Mouse (Mus musculus): ENCODE measurements around the gene Obsl1.
A peak's percentile ranks its signal among the peaks of the same experiment; 100 is the strongest.

Gene Obsl1

DNA sequence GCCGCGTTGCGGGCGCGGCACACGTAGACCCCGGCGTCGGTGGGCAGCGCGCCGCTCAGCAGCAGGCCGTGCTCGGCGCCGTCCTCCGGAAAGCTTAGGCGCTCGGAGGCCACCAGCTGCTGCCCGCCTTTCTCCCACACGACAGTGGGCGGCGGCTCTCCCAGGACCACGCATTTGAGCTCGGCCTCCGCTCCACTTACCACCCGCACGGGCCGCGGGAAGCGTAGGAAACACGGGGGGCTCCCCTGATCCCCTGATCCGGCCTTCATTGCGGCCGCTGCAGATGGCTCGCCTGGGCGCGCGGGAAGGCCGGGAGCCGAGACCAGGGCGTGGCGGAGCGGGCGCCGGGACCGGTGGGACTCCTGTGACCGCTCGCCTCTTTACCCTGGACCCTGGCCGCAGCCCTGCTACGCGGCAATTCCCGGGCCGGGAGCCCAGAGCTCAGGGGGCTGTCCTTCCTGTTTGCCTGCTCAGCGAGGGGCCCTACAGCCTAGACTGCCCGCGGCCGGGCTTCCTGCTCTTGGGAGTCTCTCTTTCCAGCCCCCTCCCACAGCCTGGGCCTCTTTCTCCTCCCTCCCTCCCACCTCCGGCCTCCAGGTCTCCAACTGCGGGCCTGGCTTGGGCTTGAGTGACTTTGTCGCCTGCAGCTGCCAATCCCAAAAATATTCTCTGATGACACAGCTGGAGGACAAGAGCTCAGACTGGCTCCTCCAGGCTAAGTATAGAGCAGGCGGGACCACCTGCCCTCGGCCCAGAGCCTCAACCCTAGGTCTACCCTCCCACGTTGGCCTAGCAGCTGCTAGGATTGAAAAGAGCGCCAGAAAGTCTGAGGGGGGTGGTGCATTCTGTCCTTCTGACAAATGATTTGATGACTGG, at the start of gene Obsl1:
TSS of gene Obsl1 (minus strand) at position 497 of the 876 bp plus-strand sequence.
- peak; percentile 88 for DNase-seq

DNA sequence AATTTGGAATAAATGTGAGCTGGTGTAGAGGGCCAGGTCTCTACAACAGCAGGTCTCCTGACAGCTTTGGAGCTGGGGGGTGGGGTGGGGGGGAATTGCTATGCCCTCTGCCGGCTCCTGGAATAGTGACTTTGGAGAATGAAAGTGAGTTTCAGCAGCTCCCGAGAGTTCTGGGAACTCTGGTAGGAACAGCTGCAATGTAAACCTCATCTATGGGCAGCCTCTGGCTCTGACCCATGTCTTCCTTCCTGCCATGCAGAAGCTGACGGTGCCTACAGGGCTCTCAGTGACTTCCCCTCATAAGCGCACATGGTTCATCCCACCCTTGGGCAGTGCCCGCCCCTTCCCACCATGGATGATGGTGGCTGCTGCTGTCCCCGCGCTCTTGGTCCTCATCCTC, 49.4 kb upstream of the Obsl1 start:
- DNase-seq: no peak

DNA sequence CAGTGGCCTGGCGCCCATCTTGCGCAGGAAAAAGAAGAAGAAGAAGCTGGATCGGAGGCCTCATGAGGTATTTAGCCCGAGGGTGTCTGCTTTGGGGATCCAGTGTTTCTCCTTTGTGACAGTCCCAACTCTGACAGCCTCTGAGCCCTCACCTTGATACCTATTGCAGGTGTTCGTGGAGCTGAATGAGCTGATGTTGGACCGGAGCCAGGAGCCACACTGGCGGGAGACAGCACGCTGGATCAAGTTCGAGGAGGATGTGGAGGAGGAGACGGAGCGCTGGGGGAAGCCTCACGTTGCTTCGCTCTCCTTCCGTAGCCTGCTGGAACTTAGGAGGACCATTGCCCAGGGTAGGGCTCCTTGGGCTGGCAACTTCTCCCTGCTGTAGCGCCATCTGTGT, 44.3 kb upstream of the Obsl1 start:
- DNase-seq: no peak

DNA sequence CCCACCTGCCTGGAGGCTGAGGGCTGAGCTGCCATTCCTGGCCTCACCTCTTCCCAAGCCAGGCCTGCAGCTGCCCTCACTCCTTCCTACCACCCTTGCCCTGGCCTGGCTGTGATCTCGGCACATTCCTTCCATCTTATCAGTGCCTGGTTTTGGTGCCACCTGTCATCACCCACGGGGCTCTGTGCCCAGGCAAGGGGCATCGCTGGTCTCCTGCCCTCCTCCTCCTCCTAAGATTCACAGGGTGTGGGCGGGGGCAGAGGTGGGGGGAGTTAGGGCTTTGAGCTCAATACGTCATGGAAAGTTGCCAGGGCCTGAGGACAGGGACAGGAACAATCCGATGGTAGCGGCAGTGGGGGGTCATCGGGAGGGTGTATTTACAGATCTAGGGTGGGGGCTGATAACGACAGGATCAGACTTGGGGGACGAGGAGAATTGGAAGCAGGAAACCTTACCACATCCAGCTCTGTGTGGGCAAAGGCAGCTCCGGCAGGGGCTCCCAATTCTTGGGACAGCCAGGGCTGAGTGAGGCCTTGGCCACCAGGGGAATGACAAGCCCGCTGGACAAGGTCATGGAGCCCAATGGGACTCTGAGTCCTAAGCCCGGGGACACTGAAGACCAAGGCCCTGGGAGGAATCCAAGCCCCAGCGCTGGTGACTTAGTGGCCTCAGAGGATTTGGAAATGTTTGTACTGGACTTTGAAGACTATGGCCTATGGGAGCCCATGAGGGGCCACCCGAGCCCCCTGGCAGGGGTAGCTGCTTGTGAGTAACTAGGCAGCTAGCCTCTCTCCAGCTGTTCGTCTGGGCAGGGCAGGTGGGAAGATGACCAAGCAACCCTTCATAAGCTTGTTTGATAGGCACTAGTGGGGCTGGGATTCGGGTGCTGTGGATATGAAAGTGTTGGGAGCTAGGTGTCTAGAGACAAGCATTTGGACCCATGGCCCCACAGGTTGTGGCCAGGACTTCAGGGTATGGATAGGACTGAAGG, 43.3 kb upstream of the Obsl1 start:
- DNase-seq: no peak

DNA sequence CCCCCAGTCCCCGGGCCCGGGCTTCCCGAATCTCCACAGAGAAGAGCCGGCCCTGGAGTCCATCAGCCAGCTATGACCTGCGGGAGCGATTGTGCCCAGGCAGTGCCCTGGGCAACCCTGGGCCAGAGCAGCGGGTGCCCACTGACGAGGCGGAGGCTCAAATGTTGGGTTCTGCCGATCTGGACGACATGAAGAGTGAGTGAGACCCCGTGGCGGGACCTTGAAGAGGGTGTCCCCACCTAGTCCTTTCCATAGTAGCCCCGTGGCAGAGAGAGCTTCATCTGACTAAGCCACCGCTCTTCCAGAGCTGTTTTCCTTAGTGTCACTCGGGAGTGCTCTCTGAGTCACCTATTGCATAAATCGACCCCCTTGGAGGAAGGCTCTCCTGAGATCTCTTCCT, 42.6 kb upstream of the Obsl1 start:
- DNase-seq: no peak

DNA sequence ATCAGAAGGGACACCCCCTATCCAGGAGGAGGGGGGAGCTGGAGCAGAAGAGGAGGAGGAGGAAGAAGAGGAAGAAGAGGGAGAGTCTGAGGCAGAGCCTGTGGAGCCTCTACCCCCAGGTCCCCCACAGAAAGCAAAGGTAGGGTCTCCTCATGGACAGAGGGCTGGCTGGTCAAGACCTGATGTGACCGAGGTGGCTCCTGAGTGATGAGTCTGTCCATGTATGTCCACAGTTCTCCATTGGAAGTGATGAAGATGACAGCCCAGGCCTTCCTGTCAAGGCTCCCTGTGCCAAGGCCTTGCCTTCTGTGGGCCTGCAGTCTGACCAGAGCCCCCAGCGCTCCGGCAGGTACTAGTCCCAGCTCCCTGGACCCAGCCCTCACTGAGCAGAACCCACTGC, 41.8 kb upstream of the Obsl1 start:
- no peak for DNase-seq

DNA sequence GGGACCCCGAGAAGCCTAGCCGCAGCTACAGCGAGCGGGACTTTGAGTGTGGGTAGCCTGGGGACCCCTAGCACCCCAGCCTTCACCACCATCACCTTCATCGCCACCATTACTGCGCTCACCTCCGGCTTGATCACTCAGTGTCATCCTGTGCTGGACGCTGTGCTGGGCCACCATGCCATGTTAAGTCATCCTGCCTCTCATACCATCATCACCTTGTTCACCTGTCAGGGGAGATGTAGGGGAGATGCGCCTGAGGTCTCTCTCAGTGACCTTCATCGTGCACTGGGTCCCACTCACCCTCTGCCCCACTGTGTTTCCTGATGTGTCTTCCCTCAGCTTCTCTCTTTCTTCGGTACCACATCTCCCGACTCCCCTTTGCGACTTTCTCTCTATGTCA, 41.1 kb upstream of the Obsl1 start:
- DNase-seq: no peak

DNA sequence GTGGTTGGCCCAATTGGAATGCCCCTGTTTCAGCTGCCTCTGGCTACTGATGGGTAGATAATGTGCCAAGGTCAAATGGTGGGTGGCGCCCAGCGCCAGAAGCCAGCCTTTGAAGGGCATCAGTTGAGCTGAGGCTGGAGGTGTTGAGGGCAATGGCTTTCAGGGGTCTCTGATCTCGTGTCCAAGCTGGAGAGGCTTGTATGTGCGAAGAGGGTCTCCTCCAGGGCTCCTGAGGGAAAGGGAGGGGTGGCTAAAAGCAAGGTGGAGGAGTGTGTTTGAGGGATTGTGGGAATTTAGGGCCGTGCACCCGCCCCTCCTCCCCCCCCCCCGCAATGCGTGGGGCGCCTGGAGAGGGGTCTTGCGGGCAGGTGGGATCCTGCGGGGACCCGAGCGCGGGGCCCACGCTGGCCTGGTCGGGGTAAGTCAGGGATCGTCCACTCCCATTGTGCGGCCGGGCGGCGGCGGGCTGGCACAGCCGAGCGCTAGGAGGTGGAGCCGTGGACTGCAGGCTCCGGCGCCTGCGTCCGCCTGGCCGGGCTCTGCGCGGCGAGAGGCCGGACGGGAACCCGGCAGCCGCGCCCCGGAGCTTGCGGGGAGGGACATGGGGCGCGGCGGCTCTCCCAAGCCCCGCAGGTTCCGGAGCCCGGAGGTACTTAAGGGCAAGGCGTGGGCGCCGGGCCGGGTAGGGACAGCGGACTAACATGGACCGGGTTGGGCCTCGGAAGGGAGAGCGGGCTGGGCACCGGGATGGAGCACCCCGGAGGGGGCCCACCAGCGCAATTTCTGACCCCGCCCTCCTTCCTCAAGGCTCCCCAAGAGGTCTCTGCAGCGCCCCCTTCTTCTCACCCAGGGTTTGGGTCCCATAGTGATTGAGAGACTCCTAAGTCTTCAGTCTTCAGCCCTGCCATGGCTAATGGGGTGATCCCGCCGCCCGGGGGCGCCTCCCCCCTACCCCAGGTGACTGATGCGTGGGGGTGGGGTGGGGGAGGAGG, 40.0 kb upstream of the Obsl1 start, which contains the start of gene Slc4a3:
TSS of gene Slc4a3 (plus strand) at position 302 of the 992 bp plus-strand sequence.
- DNase-seq: peak; percentile 77

DNA sequence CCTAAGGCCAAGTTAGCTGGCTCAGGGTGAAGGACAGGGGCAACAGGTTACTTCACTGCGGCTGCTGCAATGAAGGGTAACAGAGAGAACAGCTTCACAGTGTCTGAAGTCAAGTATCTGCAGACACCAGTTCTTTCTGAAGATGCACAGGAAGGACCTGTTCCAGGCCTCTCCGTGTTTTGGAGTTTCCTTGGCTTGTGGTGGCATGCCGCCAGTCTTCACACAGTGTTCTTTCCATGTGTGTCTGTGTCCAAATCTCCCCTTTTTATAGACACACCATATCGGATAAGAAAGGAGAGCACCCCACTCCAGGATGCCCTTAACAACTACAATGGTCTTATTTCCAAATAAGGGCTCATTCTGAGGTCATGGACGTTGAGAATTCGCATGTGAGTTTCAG, 38.1 kb upstream of the Obsl1 start:
- no peak for DNase-seq

DNA sequence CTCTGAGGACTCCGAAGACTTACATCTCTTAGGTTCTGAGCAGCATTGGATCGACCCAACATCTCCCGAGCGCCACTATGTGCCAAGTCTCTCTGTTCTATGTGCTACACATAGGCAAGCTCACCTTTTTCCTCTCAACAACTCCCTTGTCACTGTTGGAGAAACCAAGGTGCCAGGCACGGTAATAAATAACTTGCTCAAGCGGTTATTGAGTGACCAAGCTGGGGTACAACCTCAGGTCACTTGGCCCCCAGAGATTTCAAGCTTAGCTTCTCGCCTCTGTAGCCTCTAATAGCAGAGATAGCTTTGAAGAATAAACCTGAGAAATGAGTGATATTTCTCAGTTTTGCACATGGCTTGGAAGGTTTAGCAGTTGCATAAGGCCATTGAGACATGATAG, 35.2 kb upstream of the Obsl1 start:
- DNase-seq: no peak

DNA sequence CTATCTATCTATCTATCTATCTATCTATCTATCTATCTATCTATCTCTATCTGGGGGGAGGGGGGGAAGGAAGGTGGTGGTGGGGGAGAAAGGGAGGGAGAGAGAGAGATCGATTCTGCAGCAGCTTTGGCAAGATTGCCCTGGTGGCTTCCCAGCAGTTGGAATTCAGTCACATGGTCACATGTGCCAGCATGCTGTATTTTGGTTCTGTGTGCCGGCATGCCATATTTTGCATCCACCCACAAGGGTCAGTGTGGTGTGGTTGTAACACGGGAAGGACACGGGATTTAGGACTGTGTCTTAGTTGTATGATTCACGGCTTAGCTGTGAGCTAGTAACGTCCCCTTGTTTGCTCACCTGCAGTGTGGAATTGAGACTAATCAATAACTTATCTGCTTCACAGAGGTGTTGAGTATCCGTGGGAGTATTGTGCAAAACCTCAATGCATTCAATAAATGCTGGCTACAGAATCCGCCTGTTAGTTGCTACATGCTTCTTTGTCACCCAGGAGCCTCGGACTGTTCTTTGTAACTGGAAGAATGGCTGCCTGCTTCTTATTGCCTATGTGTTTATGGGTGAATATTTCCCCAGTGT, 32.4 kb upstream of the Obsl1 start:
- DNase-seq: no peak

DNA sequence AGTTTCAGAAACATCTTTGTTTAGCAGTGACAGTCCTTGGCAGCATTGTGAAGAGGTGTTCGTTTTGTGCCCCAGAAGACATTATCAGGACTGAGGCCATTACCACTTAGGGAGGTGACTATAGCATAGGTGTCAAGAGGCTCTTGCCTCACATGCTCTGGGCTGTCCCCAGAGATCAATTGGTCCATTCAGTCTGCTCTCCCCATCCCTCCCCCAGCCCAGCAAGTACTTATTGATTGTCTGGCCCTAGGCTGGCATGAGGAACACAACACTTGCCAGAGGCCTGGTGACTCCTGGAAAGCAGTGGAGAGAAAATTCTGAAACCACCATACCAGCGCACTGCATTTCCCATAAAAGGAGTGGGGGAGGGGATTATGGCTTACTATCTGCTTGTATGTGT, 31.3 kb upstream of the Obsl1 start:
- DNase-seq: no peak

DNA sequence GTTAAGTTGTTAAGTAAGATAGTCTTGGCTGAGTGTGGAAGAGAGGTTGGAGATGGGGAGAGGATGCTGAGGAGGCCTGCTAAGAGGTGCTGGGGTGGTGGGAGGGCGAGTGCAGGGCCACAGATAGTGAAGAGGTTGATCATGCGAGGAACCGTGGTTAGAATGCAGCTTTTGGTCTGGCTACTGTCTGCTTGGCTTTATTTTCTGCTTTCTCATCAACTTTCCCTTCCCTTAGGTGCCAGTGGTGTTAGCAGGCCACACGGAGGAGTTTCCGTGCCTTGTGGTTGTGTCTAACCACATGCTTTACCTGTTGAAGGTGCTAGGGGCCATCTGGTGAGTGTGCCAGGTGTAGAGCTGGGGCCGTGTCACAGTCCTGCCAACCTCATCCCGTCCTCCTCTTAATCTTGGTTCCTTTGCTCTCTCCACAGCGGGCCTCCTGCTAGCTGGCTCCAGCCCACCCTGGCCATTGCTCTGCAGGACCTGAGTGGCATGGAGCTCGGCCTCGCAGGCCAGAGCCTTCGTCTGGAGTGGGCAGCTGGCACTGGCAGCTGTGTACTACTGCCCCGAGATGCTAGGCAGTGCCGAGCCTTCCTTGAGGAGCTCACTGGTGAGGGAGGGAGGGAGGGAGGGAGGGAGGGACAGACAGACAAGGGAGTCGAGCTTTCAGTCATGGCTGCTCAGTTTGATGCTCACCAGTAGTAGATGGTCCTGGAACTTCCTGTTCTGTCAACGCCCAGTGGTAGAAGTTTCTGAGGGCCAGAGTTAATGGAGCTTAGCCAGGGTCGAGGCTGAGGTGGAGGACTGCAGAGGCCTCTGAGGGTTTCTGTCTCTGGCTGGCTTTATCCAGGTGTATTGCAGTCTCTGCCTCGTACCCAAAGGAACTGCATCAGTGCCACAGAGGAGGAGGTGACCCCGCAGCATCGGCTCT, 27.3 kb upstream of the Obsl1 start:
- DNase-seq: no peak

DNA sequence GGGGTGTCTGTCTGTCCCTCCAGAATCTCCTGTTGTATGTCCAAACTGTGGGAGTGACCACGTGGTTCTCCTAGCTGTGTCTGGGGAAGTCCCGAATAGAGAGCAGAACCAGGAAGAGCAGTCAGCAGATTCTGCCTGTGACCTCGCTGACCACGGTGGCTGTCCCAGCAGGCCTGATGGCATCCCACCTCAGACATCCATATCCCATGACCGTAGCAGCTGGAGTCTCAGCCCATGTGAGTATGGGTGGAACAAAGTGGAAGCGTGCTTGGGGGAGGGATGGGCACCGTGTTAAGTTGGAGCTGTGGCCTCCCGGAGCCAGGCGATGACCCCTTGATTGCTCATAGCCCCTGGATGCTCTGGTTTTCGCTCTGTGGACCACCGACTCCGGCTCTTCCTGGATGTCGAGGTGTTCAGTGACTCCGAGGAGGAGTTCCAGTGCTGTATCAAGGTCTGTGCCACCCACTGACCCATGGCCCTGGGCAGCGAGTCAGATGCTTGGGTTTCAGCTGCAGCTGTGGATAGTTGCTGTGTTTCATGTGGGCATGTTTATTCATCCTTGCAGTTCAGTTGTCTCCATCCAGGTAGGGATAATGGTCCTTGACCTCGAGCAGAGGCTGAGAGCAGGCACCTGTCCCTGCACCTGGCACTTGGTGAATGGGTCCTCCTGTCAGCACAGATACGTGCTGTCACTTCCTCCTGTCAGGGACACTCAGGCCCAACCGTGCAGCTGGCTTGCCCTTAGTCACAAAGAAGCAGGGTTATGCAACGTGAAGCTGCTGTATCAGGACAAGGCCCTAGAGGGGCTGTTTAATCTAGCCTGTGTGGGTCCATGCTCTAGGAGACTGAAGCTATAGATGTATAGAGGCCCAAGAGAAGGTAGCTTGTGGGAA, 26.3 kb upstream of the Obsl1 start:
- DNase-seq: no peak

DNA sequence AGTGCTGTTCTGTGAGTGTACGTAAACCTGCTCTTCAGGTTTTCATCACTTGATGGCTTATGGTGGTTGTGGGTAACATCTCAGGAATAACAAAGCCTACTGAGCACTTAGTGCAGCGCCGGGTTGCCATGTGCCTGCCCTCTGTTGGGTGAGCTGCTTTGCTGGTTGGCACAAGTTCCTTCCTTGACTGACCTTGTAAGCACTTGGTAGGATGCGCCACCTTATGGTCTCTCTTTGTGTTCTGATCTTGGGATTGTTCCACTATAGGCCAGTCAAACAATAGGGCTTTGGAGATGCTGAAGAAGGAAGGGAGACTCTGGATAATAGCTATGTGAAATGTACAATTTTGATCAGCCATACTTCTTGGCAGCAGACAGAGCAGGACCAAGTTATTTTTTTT, 24.3 kb upstream of the Obsl1 start:
- no peak for DNase-seq

DNA sequence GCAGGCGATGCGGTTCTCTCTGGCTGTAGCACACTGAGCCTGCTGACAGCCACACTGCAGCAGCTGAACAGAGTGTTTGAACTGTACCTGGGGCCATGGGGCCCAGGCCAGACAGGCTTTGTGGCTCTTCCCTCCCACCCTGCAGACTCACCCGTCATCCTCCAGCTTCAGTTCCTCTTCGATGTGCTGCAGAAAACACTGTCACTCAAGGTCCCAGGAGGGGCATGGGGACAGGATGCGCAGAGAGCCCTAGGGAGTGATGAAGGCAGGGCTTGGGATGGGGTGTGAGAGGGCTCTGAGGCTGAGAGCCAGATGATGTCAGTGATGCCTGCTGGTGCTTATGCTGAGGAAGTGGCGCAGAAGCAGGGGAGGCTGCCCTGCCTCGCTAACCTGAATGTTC, 18.4 kb upstream of the Obsl1 start:
- peak; percentile 39 for DNase-seq

DNA sequence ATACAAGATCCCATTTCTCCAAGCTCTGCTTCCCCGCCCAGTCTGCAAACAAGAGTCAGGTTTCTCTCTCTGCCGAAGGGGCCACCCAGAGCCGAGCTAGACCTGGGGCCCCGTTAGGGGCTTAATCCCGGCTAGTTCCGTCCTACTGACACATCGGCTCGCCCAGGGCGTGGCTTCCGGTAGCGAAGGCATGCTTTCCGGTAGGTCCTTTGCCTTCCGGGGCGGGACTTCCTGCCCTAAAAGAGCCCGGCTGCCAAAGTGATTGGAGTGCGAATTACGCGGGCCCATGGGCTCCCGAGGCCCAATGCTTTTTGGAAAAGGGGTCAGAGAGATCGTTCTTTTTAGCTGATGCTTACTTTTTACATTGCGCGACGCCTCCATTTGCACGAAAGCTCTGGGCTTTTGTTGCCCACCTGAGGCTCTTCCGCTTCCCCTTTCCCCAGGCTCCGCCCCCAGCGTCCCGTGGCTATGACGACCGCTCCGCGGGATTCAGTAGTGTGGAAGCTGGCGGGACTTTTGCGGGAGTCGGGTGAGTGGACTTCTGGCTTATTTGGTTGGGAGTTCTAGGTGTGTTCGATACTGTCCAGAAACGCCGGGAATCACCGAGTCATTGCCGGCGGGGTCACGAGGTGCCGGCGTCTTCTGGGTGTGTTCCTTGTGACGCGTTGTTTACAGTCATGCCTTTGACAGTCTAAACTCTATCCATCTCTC, 15.2 kb upstream of the Obsl1 start, which contains the start of gene Stk11ip:
TSS of gene Stk11ip (plus strand) at position 209 of the 711 bp plus-strand sequence.
- peak; percentile 97 for DNase-seq

DNA sequence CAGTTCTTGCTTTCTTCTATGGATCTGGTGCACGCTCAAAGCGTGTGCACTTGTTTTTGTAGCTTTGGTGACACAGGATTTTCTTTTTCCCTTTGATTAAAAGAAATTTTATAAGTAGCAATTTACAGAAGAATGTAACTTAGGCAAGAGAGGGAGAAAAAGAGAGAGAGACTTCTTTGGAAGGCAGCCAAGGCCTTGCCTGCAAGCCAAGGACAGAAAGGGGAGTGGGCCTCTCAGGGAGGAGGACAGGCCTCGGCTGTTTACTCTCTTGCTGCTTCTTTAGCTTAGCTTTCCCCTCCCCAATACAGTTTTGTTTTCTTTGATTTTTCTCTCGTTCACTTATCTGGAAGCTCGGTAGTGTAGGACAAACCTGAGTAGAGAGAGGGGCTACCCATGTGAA, 13.3 kb upstream of the Obsl1 start:
- DNase-seq: peak; percentile 21

DNA sequence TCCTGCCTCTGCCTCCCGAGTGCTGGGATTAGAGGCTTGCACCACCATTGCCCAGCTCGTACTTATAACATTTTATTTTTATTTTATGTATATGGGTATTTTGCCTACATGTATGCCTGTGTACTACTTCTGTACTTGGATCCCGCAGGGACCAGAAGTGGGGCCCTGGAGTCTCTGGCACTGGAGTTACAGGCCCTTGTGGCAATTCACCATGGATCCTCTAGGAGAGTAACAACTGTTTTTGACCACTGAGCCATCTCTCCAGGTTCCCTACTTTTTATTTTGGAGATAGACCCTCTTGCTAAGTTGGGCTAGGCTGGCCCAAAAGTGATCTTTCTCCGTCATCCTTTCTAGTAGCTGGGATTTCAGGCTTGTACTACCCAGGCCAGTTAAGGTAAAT, 12.2 kb upstream of the Obsl1 start:
- DNase-seq: no peak

Data from lung, postnatal 10 days (tissue).